Mouse (Mus musculus) thymus, adult 18-20 months (tissue): ENCODE data around the gene Rassf10.
"Not testable (repeated sequence)": the region's sequence is repeated elsewhere in the genome, so short reads cannot be mapped to it uniquely, and the experiment has no call there.

Source experiments
- DNase-seq, 2 experiments: peaks; one replicate each; pipeline ENCODE4 v3.0.0; 2022; ENCODE audit warnings: mixed read lengths in 2 of 2

Gene Rassf10

DNA sequence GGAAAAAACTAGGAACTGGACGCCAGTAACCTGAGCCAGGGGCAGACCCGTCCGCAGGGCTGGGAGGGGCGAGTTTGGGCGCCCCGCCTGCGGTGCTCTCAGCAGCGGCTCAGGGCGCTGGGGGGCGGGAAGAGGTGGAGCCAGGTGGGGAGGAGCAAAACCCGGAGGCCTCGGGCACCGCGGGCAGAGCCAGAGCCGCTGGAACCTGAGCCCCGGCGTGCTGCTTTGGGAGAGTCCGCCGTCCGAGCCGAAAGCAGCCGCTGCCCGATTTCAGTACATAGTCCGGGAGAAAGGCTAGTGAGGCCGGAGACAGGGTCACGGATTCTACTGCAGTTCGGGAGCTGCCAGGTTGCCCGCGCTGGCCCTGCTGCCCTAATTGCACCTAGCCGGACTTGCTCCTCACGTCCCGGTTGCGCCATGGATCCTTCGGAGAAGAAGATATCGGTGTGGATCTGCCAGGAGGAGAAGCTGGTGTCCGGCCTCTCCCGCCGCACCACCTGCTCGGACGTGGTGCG lies at the start of gene Rassf10:
Gene Rassf10, plus strand, starts transcription at position 186 of the 515 bp plus-strand sequence.
- peak in 1 of 2 experiments; percentile 14 for DNase-seq

DNA sequence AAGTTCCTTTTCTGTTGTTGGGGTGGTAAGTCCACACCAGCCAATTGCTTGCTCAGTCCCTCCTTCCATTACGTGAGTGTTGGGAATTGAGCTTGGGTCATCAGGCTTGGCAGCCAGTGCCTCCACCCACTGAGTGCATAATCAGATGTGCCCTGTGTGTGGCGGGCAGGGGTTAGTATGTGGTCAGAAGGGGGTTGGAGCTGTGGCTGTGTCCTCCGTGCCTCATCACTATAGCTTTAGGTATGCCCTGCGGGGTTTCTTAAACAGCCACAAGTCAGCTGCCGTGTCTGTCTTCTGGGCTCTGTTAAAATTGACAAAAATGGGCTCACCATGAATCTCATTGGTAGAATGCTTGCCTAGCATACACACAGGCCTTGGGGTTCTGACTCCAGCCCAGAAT lies 46.9 kb upstream of the Rassf10 start:
- DNase-seq: no peak

DNA sequence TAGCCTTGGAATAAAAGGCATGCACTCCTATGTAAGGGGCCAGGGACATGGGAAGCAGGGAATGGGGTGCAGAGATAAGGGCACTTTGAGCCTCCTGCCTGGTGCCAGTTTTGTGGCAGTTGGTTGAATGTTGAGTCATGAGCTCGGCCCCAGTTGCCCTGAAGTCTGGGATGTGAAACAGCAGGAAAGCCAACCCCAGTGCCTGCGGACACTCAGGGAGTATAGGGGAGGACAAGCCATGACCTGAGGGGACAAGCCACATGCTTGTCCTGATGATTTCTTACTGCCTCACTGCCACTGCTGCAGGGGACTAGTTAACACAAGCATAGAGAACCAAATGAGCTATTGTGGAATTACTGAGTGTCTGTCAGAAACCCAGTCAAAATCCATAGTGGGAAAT lies 46.3 kb upstream of the Rassf10 start:
- no peak for DNase-seq

DNA sequence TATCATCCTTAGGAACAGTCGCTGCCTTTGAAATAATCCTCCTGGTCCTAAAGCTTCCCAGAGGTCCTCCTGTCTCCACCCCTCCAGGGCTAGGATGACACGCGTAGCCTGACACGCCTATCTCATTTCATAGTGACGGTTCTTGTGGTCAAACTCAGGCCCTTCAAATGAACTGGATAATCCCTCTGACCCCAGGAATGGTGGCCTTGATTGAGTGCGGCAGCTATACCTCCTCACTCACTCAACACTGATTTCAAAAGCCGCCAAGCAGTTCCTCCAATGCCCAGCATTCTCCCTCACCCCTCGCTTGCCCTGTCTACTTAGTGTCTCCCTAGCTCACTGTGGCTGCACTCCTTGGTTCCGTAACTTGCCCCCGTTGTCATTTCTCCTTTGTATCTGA lies 44.6 kb upstream of the Rassf10 start:
- DNase-seq: no peak

DNA sequence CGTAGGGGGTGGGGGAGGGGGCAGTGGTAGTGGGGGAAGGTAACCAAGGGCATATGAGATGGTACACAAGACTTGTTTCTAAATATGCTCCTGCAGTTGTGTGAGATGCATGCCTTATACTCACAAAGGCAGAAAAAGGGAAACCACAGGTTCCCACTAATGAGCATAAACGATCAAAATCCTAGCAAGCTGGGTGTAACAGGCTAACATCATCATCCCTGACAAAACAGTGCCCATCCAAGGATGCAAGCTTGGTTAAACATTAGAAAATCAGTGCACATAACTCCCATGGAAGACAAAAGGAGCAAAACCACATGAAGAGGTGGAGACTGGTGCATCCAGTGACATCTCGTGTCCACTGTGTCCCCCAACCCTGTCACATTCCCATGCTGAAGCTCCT lies 40.8 kb upstream of the Rassf10 start:
- DNase-seq: no peak

DNA sequence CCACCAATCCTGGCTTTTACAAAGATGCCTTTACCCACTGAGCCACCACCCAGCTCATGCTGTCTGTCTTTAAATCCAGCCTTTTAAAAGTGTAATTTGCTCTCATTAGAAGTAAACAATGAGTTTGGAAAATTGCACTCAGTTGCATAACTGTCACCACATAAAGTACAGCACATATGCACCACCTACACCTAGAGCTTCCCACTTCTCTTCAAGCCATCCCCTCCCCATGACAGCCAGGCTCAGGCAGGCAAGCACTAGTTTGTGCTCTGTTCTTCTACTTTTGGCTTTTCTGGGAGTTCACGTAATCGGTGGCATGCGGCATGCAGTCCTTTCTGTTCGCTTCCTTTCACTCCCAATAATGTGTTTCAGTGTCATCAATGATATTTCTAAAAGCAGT lies 38.2 kb upstream of the Rassf10 start:
- DNase-seq: no peak

DNA sequence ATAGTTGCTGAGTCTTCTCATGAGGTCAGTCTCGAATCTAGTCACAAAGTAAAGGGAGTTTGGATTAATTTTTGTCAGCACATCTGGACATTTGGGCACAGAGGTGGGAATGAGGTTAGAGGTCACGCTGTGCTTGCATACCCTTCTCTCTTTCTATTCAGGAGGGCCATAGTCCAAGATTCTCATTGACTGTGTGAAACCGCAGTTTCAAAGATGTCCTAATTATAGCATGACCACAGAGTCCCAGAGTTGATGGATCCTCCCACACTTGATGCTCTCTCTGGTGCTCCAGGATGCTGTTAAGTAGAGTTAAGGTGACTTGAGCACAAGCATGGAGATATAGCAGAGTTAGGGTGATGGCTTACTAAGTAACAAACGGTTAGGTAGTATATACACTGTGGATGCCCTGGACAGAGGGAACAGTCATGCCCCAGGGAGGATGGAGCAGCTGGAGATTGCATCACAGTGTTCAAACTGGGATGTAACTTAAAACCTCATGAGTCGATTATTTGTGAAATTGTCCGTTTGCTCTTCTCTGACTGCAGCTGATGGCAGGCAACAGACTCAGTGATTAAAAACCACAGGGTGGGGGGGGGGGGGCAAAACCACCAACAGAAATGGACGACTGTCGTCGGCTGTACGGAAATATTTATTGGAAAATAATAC lies 36.0 kb upstream of the Rassf10 start:
- DNase-seq: no peak

GRCm38 (mm10) chr7:112918279-112918991 lies 35.3 kb upstream of the Rassf10 start:
- DNase-seq: no peak

GRCm38 (mm10) chr7:112919845-112920244 lies 33.9 kb upstream of the Rassf10 start:
- DNase-seq: no peak

DNA sequence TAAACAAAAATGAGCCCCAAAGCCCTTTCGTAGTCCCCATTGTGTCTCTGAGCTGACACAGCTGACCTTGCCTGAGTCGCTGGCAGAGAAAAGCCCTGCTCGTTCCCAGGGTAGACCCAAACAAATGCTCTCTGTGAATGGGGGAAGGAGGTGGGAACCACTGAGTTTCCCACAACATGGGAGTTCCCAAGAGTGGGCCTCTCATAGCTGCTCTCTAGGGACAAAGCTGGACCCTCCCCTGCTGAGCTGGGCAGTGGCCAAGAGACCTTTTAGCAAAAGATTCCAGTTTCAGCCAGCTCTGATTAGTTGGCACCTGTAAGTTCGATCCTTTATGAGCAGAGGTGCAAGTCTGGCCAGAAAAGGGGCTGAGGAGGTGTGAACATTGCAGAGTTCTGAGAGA lies 31.0 kb upstream of the Rassf10 start:
- no peak for DNase-seq

- no peak for DNase-seq
These were observed 30.1 kb upstream of the Rassf10 start for GRCm38 (mm10) chr7:112923712-112924111.

GRCm38 (mm10) chr7:112930669-112931068 lies 23.1 kb upstream of the Rassf10 start:
- no peak for DNase-seq

DNA sequence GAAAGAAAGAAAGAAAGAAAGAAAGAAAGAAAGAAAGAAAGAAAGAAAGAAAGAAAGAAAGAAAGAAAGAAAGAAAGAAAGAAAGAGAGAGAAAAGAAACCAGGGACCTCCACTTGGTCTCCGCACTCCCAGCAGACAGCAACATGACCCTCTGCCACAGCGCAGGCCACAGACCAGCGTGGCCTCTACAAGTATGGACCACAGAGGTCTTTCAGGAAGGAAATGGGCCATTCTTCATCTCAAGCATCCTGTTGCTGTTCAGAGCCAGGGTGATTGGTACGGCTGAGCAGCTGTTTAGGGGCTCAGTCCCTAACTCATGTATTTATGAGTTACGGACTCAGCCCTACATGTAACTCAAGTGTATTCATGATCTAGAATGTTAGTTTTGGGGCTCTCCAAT lies 17.9 kb upstream of the Rassf10 start:
- DNase-seq: not testable (repeated sequence)

DNA sequence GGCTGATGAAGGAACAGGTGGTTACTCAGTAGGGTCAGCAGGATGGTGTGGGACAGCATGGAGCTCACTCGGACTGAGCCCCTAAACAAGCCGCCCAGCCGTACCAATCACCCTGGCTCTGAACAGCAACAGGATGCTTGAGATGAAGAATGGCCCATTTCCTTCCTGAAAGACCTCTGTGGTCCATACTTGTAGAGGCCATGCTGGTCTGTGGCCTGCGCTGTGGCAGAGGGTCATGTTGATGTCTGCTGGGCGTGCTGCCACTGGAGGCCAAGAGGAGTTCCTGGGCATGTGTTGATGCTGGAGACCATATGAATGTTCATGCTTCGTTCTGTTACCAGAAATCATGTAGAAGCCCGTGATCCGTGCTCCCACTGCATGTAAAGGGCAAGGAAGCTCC lies 16.7 kb upstream of the Rassf10 start:
- DNase-seq: no peak

DNA sequence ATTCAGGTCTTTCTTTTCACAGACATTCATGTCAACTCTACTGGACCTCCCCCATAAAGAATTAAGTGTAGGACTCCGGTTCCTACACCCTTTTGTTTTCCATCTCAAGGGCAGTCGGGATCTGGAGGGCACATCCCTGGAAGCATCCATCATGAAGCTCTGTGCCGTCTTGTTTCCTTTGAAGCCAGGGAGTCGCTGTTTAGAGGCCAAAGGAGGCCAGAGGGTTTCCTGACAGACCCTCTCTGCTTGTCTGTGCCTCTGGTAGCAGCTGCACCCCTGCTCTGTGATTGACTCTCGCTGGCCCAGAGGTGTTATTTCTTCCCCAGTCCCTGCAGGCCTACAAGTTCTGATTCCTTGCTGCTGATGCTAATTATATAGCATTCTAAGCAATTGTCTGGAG lies 14.8 kb upstream of the Rassf10 start:
- DNase-seq: no peak

DNA sequence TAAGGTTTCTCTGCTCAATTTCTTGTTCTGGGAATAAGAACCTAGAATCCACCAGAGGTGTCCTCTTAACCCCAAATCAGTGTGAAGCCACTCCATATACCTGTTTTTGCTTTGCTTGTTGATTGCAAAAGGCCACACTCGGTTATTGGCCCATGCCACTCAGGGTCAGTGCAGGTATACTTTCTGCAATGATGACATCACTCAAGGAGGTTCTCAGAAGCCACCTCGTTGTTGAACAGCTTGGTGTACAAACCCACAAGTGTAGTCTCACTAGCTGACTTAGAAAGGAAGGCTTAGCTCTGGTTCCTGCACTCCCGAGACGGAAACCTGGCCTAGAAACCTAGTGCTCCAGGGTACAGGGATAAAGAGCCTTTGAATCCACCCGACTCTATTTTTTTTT lies 11.2 kb upstream of the Rassf10 start:
- DNase-seq: no peak

- no peak for DNase-seq
These were observed 10.7 kb upstream of the Rassf10 start for GRCm38 (mm10) chr7:112943056-112943455.

DNA sequence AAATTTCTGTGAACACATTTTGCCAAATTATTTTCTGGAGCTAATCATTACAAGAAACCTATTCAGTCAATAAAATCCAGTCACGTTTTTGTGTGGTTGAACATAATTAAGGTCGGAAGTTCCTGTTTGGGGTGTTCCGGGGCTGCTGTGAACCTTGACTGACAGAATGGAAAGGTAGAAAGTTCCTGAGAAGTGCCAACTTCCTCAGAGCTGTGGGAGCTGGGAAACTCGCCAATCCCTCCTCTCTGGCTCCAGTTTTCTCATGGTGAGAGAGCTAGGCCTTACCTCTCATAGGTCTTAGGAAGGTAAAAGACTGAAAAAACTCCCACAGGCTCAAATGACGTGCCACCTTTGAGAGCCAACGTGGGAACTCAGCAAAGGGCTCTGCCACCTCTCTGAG lies 7.1 kb upstream of the Rassf10 start:
- no peak for DNase-seq

DNA sequence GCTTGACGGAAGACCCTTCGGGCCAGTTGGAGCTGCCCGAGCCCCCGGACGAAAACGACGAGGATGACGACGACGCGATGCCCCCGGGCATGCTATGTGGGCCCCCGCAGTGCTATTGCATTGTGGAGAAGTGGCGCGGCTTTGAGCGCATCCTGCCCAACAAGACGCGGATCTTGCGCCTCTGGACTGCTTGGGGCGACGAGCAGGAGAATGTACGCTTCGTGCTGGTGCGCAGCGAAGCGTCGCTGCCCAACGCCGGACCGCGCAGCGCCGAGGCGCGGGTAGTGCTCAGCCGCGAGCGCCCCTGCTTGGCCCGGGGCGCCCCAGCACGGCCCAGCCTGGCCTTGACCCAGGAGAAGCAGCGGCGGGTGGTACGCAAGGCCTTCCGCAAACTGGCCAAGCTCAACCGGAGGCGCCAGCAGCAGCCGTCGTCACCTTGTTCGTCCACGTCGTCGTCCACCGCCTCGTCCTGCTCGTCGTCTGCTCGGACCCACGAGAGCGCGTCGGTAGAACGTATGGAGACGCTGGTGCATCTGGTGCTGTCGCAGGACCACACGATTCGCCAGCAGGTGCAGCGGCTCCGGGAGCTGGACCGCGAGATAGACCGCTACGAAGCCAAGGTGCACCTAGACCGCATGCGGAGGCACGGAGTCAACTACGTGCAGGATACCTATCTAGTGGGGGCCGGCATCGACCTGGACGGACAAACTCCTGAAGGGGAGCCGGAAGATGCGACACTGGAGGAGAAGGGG lies 765 bp downstream of the Rassf10 start:
- DNase-seq: no peak

- DNase-seq: no peak
These were observed 1.5 kb downstream of the Rassf10 start for GRCm38 (mm10) chr7:112955103-112955827.

DNA sequence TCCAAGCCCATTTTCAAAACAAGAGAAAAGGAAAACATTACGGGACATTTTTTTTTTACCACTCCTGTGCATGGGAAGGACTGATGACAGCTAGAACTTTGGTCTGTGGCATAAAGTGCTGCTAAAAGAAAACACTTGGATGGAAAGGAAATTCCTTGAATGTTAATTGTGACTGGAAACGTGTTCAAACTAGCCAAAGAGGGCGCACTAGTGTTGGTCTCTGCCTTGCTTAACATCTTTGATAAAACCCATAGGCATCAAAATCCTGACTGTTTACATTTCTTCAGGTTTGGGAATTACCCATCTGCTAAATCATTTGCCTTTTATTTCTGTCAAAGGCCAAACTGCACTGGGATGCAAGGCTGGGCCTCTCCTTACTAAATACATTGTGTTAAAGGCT lies 2.2 kb downstream of the Rassf10 start:
- no peak for DNase-seq

GRCm38 (mm10) chr7:112956961-112957360 lies 3.2 kb downstream of the Rassf10 start:
- DNase-seq: no peak

- no peak for DNase-seq
These were observed 3.9 kb downstream of the Rassf10 start for GRCm38 (mm10) chr7:112957630-112958029.
